Mouse (Mus musculus) gastrocnemius, adult 2 months (tissue): Measurements from ENCODE around the gene Copa. TPM values are rescaled to one million over a fixed set of nuclear protein-coding genes. Genes with fewer than 3 reads are reported as not detected.

Experiments used
- DNase-seq: peaks from one replicate; pipeline ENCODE4 v3.0.0; 2022
- H3K27ac ChIP-seq: fragments of 200-600 bp; 2 replicates; pipeline ENCODE4 v1.8.1; 2022; ENCODE audit warnings: mild to moderate bottlenecking
- H3K4me3 ChIP-seq: fragments of 200-600 bp; 2 replicates; pipeline ENCODE4 v1.8.1; 2022; ENCODE audit warnings: mild to moderate bottlenecking, moderate library complexity
- CTCF ChIP-seq: fragments of 200-600 bp; IDR thresholded peaks from 2 replicates; pipeline ENCODE4 v1.8.1; 2022; ENCODE audit warnings: antibody characterized with exemption, mild to moderate bottlenecking, moderate library complexity
- intact Hi-C: fragments of 180-260 bp; cut with DNase I; formaldehyde crosslinking; loops from one replicate; pipeline ENCODE4 v1.15.1; 2025
- long read RNA-seq, 2 experiments: library from polyadenylated mRNA; stranded (forward); transcript quantifications; one replicate each; pipeline ENCODE4 v2.0.0; 2021
- total RNA-seq, 2 experiments: library from RNA; stranded (reverse); gene quantifications; 2 replicates each; pipeline ENCODE4 v1.2.3; 2021

Gene Copa
- 10 to 100 TPM; 88.3 to 90.9 TPM for total RNA-seq
- long read RNA-seq, experiment 1, full-length matches to known transcripts, result 70 of 86 reads
- long read RNA-seq, experiment 1, partial matches to known transcripts, result 14 of 86 reads
- long read RNA-seq, experiment 1, other reads (novel, unspliced or antisense), result 2 of 86 reads
- long read RNA-seq, experiment 2, full-length matches to known transcripts, result 83 of 102 reads
- long read RNA-seq, experiment 2, partial matches to known transcripts, result 16 of 102 reads
- long read RNA-seq, experiment 2, other reads (novel, unspliced or antisense), result 3 of 102 reads

- H3K27ac ChIP-seq, result peak within 1 kb of the TSS; percentile 98
- H3K4me3 ChIP-seq, result peak within 1 kb of the TSS; percentile 70
- peak; percentile 32; the same call in 1 of the 2 replicates for TF ChIP-seq CTCF
- peak; percentile 96 for DNase-seq
- intact Hi-C loops, result loop anchor here (5.0 kb wide), 1 partner anchor 295 kb away; the partner anchor contains the start of gene Pigm
These were observed at the start of gene Copa, which contains the start of gene Ncstn for GRCm38 (mm10) chr1:172082101-172082898. Gene Copa, plus strand, starts transcription at chr1:172082529. Gene Ncstn, minus strand, starts transcription at chr1:172082795.

- Histone ChIP-seq H3K4me3 (no peak overlapping the region), H3K27ac (no peak overlapping the region)
- intact Hi-C loops, result loop anchor here (5.0 to 10.0 kb wide), 4 partner anchors 71 to 448 kb away; partner anchors contain the start of gene Kcnj9
- DNase-seq, result no peak
- TF ChIP-seq CTCF, result no peak
These were observed 35.9 kb upstream of the Copa start for GRCm38 (mm10) chr1:172046410-172046809.

- DNase-seq, result peak; percentile 76
- peak; percentile 88 for TF ChIP-seq CTCF
- intact Hi-C loops, result loop anchor here (5.0 to 10.0 kb wide), 4 partner anchors 70 to 448 kb away; partner anchors contain the start of gene Kcnj9
- Histone ChIP-seq H3K27ac (no peak overlapping the region), H3K4me3 (no peak overlapping the region)
These were observed 35.4 kb upstream of the Copa start for GRCm38 (mm10) chr1:172046938-172047337.

GRCm38 (mm10) chr1:172048241-172048734 lies 34.0 kb upstream of the Copa start:
- Histone ChIP-seq H3K4me3 (peak overlapping the region; percentile 47), H3K27ac (peak overlapping the region; percentile 56)
- no peak for TF ChIP-seq CTCF
- DNase-seq, result no peak
- intact Hi-C loops, result loop anchor here (5.0 to 10.0 kb wide), 4 partner anchors 69 to 447 kb away; partner anchors contain the start of gene Kcnj9

- no peak overlapping the region; the same call in 1 of the 2 replicates for H3K27ac ChIP-seq
- intact Hi-C loops, result loop anchor here (5.0 to 10.0 kb wide), 4 partner anchors 68 to 446 kb away; partner anchors contain the start of gene Kcnj9
- DNase-seq, result no peak
- H3K4me3 ChIP-seq, result peak overlapping the region; percentile 35
- no peak for TF ChIP-seq CTCF
These were observed 33.1 kb upstream of the Copa start for GRCm38 (mm10) chr1:172049131-172049782.

- Histone ChIP-seq H3K27ac (no peak overlapping the region), H3K4me3 (no peak overlapping the region)
- DNase-seq, result no peak
- TF ChIP-seq CTCF, result no peak
- intact Hi-C loops, result no loop called here
These were observed 29.5 kb upstream of the Copa start for GRCm38 (mm10) chr1:172052766-172053279.

GRCm38 (mm10) chr1:172053541-172054440 lies 28.5 kb upstream of the Copa start:
- TF ChIP-seq CTCF, result no peak
- intact Hi-C loops, result no loop called here
- Histone ChIP-seq H3K27ac (no peak overlapping the region), H3K4me3 (peak overlapping the region; percentile 54)
- no peak for DNase-seq

GRCm38 (mm10) chr1:172056251-172056650 lies 26.1 kb upstream of the Copa start:
- intact Hi-C loops, result no loop called here
- no peak overlapping the region for H3K4me3 ChIP-seq
- TF ChIP-seq CTCF, result no peak

GRCm38 (mm10) chr1:172057491-172057921 lies 24.8 kb upstream of the Copa start, which contains the start of gene Nhlh1:
Gene Nhlh1, minus strand, starts transcription at chr1:172057573.
- intact Hi-C loops, result no loop called here
- DNase-seq, result no peak
- Histone ChIP-seq H3K27ac (no peak within 1 kb of the TSS), H3K4me3 (no peak within 1 kb of the TSS)
- no peak for TF ChIP-seq CTCF

More at GRCm38 (mm10) chr1:172056251-172056650, 26.1 kb upstream of the Copa start:
- no peak for DNase-seq
- H3K27ac ChIP-seq, result no peak overlapping the region

- no peak overlapping the region for H3K27ac ChIP-seq
- no peak for DNase-seq
- intact Hi-C loops, result no loop called here
- no peak overlapping the region for H3K4me3 ChIP-seq
- TF ChIP-seq CTCF, result no peak
These were observed 24.0 kb upstream of the Copa start for GRCm38 (mm10) chr1:172058321-172058720.

- intact Hi-C loops, result no loop called here
- H3K4me3 ChIP-seq, result no peak overlapping the region
- H3K27ac ChIP-seq, result no peak overlapping the region
- no peak for DNase-seq
- TF ChIP-seq CTCF, result no peak
These were observed 23.5 kb upstream of the Copa start for GRCm38 (mm10) chr1:172058874-172059273.
